Mouse (Mus musculus): ENCODE results near the gene Zbtb22. TPM values are rescaled to one million over a fixed set of nuclear protein-coding genes. Genes with fewer than 3 reads are reported as not detected.
A peak's percentile ranks its signal among the peaks of the same experiment; 100 is the strongest.

The Zbtb22 gene
- total and polyA plus RNA-seq, 2 experiments from 2014 or later, result 12.0 to 29.1 TPM

DNA sequence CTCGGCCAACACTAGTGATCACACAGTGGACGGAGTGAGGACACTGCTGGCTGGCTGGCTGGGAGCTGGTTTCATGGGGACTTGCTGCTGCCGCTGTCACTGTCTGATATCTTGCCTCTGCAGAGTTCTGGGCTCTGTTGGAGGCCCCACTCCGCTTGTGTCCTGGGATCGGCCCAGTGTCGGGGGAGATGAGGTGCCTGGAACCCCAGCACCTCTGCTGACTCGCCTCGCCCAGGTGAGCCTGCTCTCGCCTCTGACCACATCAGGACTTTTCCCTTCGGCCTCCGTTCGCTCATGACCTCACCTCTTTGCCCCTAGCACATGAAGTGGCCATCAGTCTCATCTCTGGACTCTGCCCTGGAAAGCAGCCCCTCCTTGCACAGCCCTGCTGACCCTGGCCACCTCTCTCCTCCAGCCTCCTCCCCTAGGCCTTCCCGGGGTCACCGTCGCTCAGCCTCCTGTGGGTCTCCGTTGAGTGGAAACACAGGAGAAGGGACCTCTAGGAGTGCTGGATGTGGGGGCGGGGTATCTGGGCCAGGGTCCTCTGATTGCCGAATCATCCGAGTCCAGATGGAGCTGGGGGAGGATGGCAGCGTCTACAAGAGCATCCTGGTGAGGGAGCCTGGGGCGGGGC, 19.8 kb downstream of the Zbtb22 start:
- Histone ChIP-seq H3K27ac (ENCODE audit: low read depth) (no peak overlapping the region), H3K4me3 (ENCODE audit: low read depth, low read length) (no peak overlapping the region), H3K36me3 (replicated peaks; ENCODE audit: control insufficient read depth, insufficient read depth, low read length) (peaks cover 55% of the 10 kb centered on the region), H3K4me2 (ENCODE audit: low read depth, low read length) (no peak overlapping the region), H3K9ac (replicated peaks; ENCODE audit: low read depth, low read length) (no peak overlapping the region), H3K4me1 (ENCODE audit: control insufficient read depth, insufficient read depth) (peaks cover 14% of the 10 kb centered on the region), H3K9me3 (replicated peaks; ENCODE audit: control insufficient read depth, low read length) (no peaks in the 10 kb centered on the region), H3K27me3 (ENCODE audit: control insufficient read depth, insufficient read depth, low read length) (no peaks in the 10 kb centered on the region)
- 83% methylated on average over 21 of the region's 21 CpGs for WGBS
- TF ChIP-seq CTCF (IDR thresholded peaks at IDR 0.05; ENCODE audit: low read depth) (no peak), EP300 (IDR thresholded peaks at IDR 0.05; ENCODE audit: low read depth) (no peak)
- DNase-seq (ENCODE audit: low spot score) (no peak), ATAC-seq (ENCODE audit: insufficient read depth, low read depth) (no peak)

DNA sequence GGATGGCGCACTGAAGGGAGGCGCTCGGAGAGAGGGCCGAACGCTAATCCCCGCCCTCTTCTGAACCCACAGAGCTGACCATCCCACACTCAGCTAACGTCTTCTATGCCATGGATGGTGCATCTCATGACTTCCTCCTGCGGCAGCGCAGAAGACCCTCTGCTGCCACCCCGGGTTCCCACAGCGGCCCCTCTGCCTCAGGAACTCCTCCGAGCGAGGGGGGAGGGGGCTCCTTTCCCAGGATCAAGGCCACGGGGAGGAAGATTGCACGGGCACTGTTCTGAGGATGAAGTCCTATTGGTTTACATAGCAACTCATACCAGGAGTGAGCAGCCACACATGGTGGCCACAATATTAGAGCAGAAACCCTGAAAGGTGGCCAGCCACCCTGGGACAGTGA, 21.3 kb downstream of the Zbtb22 start:
- Histone ChIP-seq H3K4me3 (ENCODE audit: low read depth, low read length) (no peak overlapping the region), H3K9me3 (replicated peaks; ENCODE audit: control insufficient read depth, low read length) (no peaks in the 10 kb centered on the region), H3K27ac (ENCODE audit: low read depth) (no peak overlapping the region), H3K27me3 (ENCODE audit: control insufficient read depth, insufficient read depth, low read length) (no peaks in the 10 kb centered on the region), H3K36me3 (replicated peaks; ENCODE audit: control insufficient read depth, insufficient read depth, low read length) (peaks cover 52% of the 10 kb centered on the region), H3K4me2 (ENCODE audit: low read depth, low read length) (no peak overlapping the region), H3K9ac (replicated peaks; ENCODE audit: low read depth, low read length) (no peak overlapping the region), H3K4me1 (ENCODE audit: control insufficient read depth, insufficient read depth) (peaks cover 13% of the 10 kb centered on the region)
- WGBS, result 84% methylated on average over 15 of the region's 15 CpGs
- no peak for TF ChIP-seq EP300 (IDR thresholded peaks at IDR 0.05; ENCODE audit: low read depth)
- no peak for DNase-seq (ENCODE audit: low spot score)
- ATAC-seq (ENCODE audit: insufficient read depth, low read depth), result no peak

DNA sequence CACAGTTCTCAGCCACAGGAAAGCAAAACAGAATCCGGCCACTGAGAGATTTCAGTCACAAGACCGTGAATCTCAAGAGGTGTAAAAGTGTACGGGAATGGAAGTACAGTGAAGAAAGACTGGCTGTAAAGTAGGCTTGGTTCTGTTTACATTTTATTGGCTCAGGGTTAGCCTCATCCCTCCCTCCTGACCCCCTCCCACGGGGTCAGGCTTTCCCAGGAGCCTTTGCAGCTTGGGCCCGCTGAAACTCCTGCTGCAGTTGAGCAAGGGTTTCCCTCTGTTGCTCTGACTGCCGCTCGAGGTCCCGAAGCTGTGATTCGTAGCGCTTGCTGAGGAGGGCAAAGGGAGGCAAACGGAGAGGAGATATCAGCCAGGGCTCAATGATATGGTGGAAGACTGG, 23.1 kb downstream of the Zbtb22 start:
- peaks cover 13% of the 10 kb centered on the region for H3K4me1 ChIP-seq (ENCODE audit: control insufficient read depth, insufficient read depth)
- H3K9me3 ChIP-seq (replicated peaks; ENCODE audit: control insufficient read depth, low read length), result no peaks in the 10 kb centered on the region
- no peak overlapping the region for H3K27ac ChIP-seq (ENCODE audit: low read depth)
- TF ChIP-seq CTCF (IDR thresholded peaks at IDR 0.05; ENCODE audit: low read depth) (no peak), EP300 (IDR thresholded peaks at IDR 0.05; ENCODE audit: low read depth) (no peak)
- ATAC-seq (ENCODE audit: insufficient read depth, low read depth) (no peak), DNase-seq (ENCODE audit: low spot score) (no peak)
- H3K4me2 ChIP-seq (ENCODE audit: low read depth, low read length), result no peak overlapping the region
- H3K4me3 ChIP-seq (ENCODE audit: low read depth, low read length), result no peak overlapping the region
- H3K9ac ChIP-seq (replicated peaks; ENCODE audit: low read depth, low read length), result no peak overlapping the region
- peaks cover 46% of the 10 kb centered on the region for H3K36me3 ChIP-seq (replicated peaks; ENCODE audit: control insufficient read depth, insufficient read depth, low read length)
- no peaks in the 10 kb centered on the region for H3K27me3 ChIP-seq (ENCODE audit: control insufficient read depth, insufficient read depth, low read length)
- WGBS, result 70% methylated on average over 11 of the region's 11 CpGs

- peak within 1 kb of the TSS; percentile 41; the same call in 1 of the 2 replicates for H3K27ac ChIP-seq (ENCODE audit: low read depth)
- no peaks in the 10 kb centered on the region for H3K9me3 ChIP-seq (replicated peaks; ENCODE audit: control insufficient read depth, low read length)
- H3K4me3 ChIP-seq (ENCODE audit: low read depth, low read length), result peak within 1 kb of the TSS; percentile 77
- ATAC-seq (ENCODE audit: insufficient read depth, low read depth) (peak; percentile 88), DNase-seq (ENCODE audit: low spot score) (peak; percentile 94)
- TF ChIP-seq CTCF (IDR thresholded peaks at IDR 0.05; ENCODE audit: low read depth) (no peak), EP300 (IDR thresholded peaks at IDR 0.05; ENCODE audit: low read depth) (peak; percentile 39; the same call in 1 of the 2 replicates)
- H3K27me3 ChIP-seq (ENCODE audit: control insufficient read depth, insufficient read depth, low read length), result no peaks in the 10 kb centered on the region
- H3K4me1 ChIP-seq (ENCODE audit: control insufficient read depth, insufficient read depth), result peaks cover 13% of the 10 kb centered on the region
- H3K9ac ChIP-seq (replicated peaks; ENCODE audit: low read depth, low read length), result peak within 1 kb of the TSS; percentile 87
- WGBS, result under 1% methylated on average over 36 of the region's 36 CpGs
- H3K4me2 ChIP-seq (ENCODE audit: low read depth, low read length), result peak within 1 kb of the TSS; percentile 100
- peaks cover 45% of the 10 kb centered on the region for H3K36me3 ChIP-seq (replicated peaks; ENCODE audit: control insufficient read depth, insufficient read depth, low read length)
Observed at GRCm38 (mm10) chr17:33940206-33940805, 24.6 kb downstream of the Zbtb22 start, which contains the start of the genes Pfdn6 and Wdr46. Pfdn6 (minus strand) TSS chr17:33940343. Wdr46 (plus strand) TSS chr17:33940660.

- peaks cover 38% of the 10 kb centered on the region for H3K36me3 ChIP-seq (replicated peaks; ENCODE audit: control insufficient read depth, insufficient read depth, low read length)
Observed at GRCm38 (mm10) chr17:33940981-33941380, 25.3 kb downstream of the Zbtb22 start.

More at GRCm38 (mm10) chr17:33940981-33941380, 25.3 kb downstream of the Zbtb22 start:
- DNase-seq (ENCODE audit: low spot score), result no peak
- Histone ChIP-seq H3K9ac (replicated peaks; ENCODE audit: low read depth, low read length) (peak overlapping the region; percentile 87), H3K4me1 (ENCODE audit: control insufficient read depth, insufficient read depth) (peaks cover 13% of the 10 kb centered on the region), H3K4me3 (ENCODE audit: low read depth, low read length) (peak overlapping the region; percentile 77), H3K9me3 (replicated peaks; ENCODE audit: control insufficient read depth, low read length) (no peaks in the 10 kb centered on the region), H3K4me2 (ENCODE audit: low read depth, low read length) (peak overlapping the region; percentile 100), H3K27me3 (ENCODE audit: control insufficient read depth, insufficient read depth, low read length) (no peaks in the 10 kb centered on the region), H3K27ac (ENCODE audit: low read depth) (0 out of 2 replicates have a peak overlapping the region, but pooled peaks have one; percentile 41)
- no peak for ATAC-seq (ENCODE audit: insufficient read depth, low read depth)
- no peak for TF ChIP-seq EP300 (IDR thresholded peaks at IDR 0.05; ENCODE audit: low read depth)
- TF ChIP-seq CTCF (IDR thresholded peaks at IDR 0.05; ENCODE audit: low read depth), result no peak
- WGBS, result 2% methylated on average over 26 of the region's 26 CpGs

Data from heart, postnatal 0 days (tissue).